Mouse (Mus musculus) forebrain, postnatal 0 days (tissue): Measurements from ENCODE around the gene Cdc37l1. TPM values are rescaled to one million over a fixed set of nuclear protein-coding genes. Genes with fewer than 3 reads are reported as not detected.
A peak's percentile ranks its signal among the peaks of the same experiment; 100 is the strongest.

Source experiments
- ATAC-seq: fragments of 200-750 bp; cut with Nextera tagmentation; 2 replicates; pipeline ENCODE4 v1.8.0; 2017; ENCODE audit warnings: mild to moderate bottlenecking, moderate library complexity
- DNase-seq: peaks from one replicate; pipeline ENCODE4 v3.0.0-alpha.2; 2015
- H3K27ac ChIP-seq: fragments of 300-500 bp; sonication (generic); 2 replicates; pipeline ENCODE4 v1.5.1; 2014; ENCODE audit warnings: low read depth, mild to moderate bottlenecking, antibody characterized with exemption, low read length, moderate library complexity, mixed read lengths
- H3K27me3 ChIP-seq: fragments of 300-500 bp; sonication (generic); 2 replicates; pipeline ENCODE4 v1.6.1; 2014; ENCODE audit warnings: mild to moderate bottlenecking, low read length, mixed read lengths; ENCODE audit not compliant: insufficient read depth
- H3K36me3 ChIP-seq: fragments of 300-500 bp; sonication (generic); 2 replicates; pipeline ENCODE4 v1.6.1; 2014; ENCODE audit warnings: mild to moderate bottlenecking, moderate library complexity; ENCODE audit not compliant: insufficient read depth
- H3K4me1 ChIP-seq: fragments of 300-500 bp; sonication (generic); 2 replicates; pipeline ENCODE4 v1.6.1; 2014; ENCODE audit warnings: antibody characterized with exemption; ENCODE audit not compliant: insufficient read depth
- H3K4me2 ChIP-seq: fragments of 300-500 bp; sonication (generic); 2 replicates; pipeline ENCODE4 v1.6.1; 2014; ENCODE audit warnings: low read depth, mild to moderate bottlenecking, moderate library complexity
- H3K4me3 ChIP-seq: fragments of 300-500 bp; sonication (generic); 2 replicates; pipeline ENCODE4 v1.5.1; 2014; ENCODE audit warnings: low read depth, low read length, mixed read lengths
- H3K9ac ChIP-seq: fragments of 300-500 bp; sonication (generic); 2 replicates; pipeline ENCODE4 v1.6.1; 2014; ENCODE audit warnings: mild to moderate bottlenecking
- H3K9me3 ChIP-seq: fragments of 300-500 bp; sonication (generic); 2 replicates; pipeline ENCODE4 v1.6.1; 2016; ENCODE audit warnings: low read length
- CTCF ChIP-seq: sonication (generic); IDR thresholded peaks from 2 replicates; pipeline ENCODE4 v1.5.1; 2016; ENCODE audit warnings: antibody characterized with exemption, control low read depth, low read depth
- WGBS: fragments of 180-500 bp; shearing (Covaris S2); extraction: QIAGEN DNeasy Blood & Tissue Kit; methylation state at CpG from one replicate; pipeline ENCODE4 v1.1.7; 2014; 5-methylcytosine and 5-hydroxymethylcytosine counted together
- polyA plus RNA-seq: library from polyadenylated mRNA; unstranded; fragments of >200 nt; fragmentation: Nextera tagmentation; extraction: Ambion mirVana; gene quantifications from 2 replicates; pipeline ENCODE4 v1.2.1, GENCODE M21; 2015
- total RNA-seq: library from RNA; depleted of rRNA; stranded (reverse); fragments of >200 nt; gene quantifications from 2 replicates; pipeline ENCODE4 v1.2.3, GENCODE M21; 2014

Gene Cdc37l1
- total and polyA plus RNA-seq, 2 experiments from 2014 or later = 30.7 to 78.9 TPM

DNA sequence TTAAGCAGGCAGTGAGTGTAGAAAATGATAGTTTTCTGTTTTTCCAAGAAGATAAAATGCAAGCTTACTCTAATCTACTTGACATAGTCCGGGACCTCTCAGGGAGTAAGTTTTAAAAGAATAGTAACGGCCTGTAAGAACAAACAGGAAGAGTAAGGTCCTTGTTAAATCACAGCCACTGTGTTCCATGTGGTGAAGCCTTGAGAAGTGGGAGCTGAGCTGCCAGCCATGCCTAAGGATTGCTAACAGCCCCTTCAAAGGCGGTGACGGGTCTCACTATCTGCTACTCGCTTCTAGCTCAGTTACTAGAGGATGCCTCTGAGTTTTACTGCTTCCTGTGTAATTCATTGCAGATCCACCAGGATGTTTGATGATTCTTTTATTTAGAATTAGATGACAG lies 26.6 kb downstream of the Cdc37l1 start:
- no peak overlapping the region for H3K4me2 ChIP-seq
- peaks cover 55% of the 10 kb centered on the region for H3K36me3 ChIP-seq
- DNase-seq (no peak), ATAC-seq (no peak)
- 86% methylated on average over 5 of the region's 5 CpGs for WGBS
- H3K4me3 ChIP-seq = no peak overlapping the region
- H3K9ac ChIP-seq = no peak overlapping the region
- no peaks in the 10 kb centered on the region for H3K9me3 ChIP-seq
- H3K4me1 ChIP-seq = no peaks in the 10 kb centered on the region
- TF ChIP-seq CTCF = no peak
- H3K27me3 ChIP-seq = no peaks in the 10 kb centered on the region
- no peak overlapping the region for H3K27ac ChIP-seq

DNA sequence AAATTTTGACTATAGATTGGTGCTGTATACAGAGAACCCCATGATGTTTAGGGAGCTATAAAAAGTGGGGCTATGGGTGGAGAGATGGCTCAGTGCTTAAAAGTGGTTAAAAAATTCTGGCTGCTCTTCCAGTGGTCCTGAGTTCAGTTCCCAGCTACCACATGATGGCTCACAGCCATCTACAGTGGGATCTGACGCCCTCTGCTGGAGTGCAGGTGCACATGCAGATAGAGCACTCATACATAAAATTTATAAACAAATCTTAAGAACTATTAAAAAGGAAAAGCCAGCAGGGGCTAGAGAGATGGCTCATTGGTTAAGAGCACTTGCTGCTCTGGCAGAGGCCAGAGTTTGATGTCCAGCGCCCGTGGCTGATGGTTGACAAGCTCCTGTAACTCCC lies 29.5 kb downstream of the Cdc37l1 start:
- DNase-seq (no peak), ATAC-seq (no peak)
- no peak overlapping the region for H3K9ac ChIP-seq
- H3K9me3 ChIP-seq = no peaks in the 10 kb centered on the region
- TF ChIP-seq CTCF = peak; percentile 28; the same call in 1 of the 2 replicates
- H3K27ac ChIP-seq = no peak overlapping the region
- H3K4me3 ChIP-seq = no peak overlapping the region
- no peaks in the 10 kb centered on the region for H3K27me3 ChIP-seq
- no peak overlapping the region for H3K4me2 ChIP-seq
- WGBS = 94% methylated on average over 3 of the region's 3 CpGs
- H3K4me1 ChIP-seq = no peaks in the 10 kb centered on the region
- peaks cover 51% of the 10 kb centered on the region for H3K36me3 ChIP-seq

DNA sequence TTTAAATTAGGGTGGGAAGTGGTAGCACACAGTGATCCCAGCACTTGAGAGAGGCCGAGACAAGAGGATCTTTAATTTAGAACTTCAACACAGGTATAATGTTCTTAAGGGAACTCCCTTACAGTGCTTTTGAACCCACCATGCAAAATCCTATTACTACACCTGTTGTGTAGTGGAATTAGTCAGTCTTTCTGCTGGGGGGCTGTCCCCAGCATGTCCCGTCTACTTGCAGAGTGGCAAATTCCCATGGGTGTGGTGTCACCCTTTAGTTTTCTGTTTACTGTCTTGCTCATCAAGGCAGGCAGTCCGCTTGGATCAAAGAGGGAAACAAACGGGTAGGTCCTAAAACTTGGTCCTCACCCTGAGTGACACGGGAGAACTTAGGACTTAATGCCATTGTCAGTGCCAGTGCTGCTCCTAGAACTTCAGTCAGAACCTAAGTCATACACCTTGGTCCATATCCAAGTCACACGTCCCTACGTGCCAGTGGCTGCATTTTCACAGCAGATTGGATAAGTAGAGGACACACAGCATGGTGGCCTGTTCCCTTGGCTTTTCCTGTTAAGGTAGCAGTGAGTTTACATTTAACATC lies 31.7 kb downstream of the Cdc37l1 start:
- H3K4me2 ChIP-seq = no peak overlapping the region
- H3K4me1 ChIP-seq = no peaks in the 10 kb centered on the region
- H3K36me3 ChIP-seq = peaks cover 63% of the 10 kb centered on the region
- TF ChIP-seq CTCF = no peak
- no peaks in the 10 kb centered on the region for H3K27me3 ChIP-seq
- no peak overlapping the region for H3K4me3 ChIP-seq
- WGBS = 90% methylated on average over 7 of the region's 7 CpGs
- ATAC-seq (no peak), DNase-seq (no peak)
- no peak overlapping the region for H3K27ac ChIP-seq
- H3K9ac ChIP-seq = no peak overlapping the region
- H3K9me3 ChIP-seq = no peaks in the 10 kb centered on the region

DNA sequence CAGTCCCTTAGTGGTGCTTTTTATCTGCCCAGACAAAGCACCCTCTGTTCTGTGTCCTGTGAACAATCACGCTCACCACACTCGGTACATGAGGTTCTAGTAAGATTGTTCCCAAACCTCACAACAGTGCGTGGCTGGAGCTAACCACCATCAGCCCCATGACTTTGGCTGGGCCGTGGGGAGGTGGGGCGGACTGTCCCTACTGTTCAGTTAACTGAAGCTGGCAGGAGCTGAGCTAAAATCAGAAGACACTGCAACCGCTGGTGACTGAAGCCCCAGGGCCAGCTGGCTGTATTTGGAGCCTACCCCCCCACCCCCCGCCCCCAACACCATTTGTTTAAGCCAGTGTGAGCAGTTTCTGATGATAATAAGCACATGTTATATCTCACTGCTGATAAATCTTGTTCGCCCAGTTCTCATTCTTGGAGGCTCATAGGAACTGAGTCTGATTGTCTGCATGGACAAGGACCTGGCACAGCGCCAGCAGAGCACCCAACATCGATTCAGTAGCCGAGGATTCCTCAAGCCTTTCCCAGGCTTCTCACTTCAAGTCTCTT lies 34.3 kb downstream of the Cdc37l1 start:
- Histone ChIP-seq H3K4me2 (no peak overlapping the region), H3K9ac (no peak overlapping the region), H3K4me1 (no peaks in the 10 kb centered on the region), H3K36me3 (peaks cover 52% of the 10 kb centered on the region), H3K9me3 (no peaks in the 10 kb centered on the region), H3K27ac (peak overlapping the region; percentile 23; the same call in 1 of the 2 replicates), H3K27me3 (no peaks in the 10 kb centered on the region), H3K4me3 (no peak overlapping the region)
- peak; percentile 39 for DNase-seq
- peak; percentile 88 for ATAC-seq
- no peak for TF ChIP-seq CTCF
- 47% methylated on average over 11 of the region's 11 CpGs for WGBS

DNA sequence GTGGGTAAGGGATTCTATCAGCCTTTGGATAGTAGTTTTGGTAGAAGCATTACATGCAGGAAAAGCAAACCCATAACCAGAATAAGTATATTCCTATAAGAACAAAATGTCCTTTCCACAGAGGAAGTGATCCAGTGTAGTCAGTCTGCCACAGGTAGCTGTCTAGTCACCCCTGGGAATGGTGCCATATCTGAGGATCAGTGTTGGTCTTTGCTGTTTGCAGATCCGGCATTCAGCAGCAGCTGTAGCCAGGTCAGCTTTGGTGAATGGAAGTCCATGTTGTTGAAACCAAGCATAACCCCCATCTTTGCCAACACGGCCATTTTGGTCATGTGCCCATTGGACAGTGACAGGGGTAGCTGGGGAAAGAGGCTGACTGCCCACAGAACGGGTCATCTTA lies 41.6 kb downstream of the Cdc37l1 start:
- no peak overlapping the region for H3K9ac ChIP-seq
- no peaks in the 10 kb centered on the region for H3K9me3 ChIP-seq
- H3K4me2 ChIP-seq = no peak overlapping the region
- ATAC-seq (no peak), DNase-seq (no peak)
- peaks cover 9% of the 10 kb centered on the region; the same call in 1 of the 2 replicates for H3K36me3 ChIP-seq
- WGBS = 93% methylated on average over 3 of the region's 3 CpGs
- H3K27ac ChIP-seq = no peak overlapping the region
- H3K4me3 ChIP-seq = no peak overlapping the region
- no peaks in the 10 kb centered on the region for H3K4me1 ChIP-seq
- no peaks in the 10 kb centered on the region for H3K27me3 ChIP-seq
- TF ChIP-seq CTCF = no peak

DNA sequence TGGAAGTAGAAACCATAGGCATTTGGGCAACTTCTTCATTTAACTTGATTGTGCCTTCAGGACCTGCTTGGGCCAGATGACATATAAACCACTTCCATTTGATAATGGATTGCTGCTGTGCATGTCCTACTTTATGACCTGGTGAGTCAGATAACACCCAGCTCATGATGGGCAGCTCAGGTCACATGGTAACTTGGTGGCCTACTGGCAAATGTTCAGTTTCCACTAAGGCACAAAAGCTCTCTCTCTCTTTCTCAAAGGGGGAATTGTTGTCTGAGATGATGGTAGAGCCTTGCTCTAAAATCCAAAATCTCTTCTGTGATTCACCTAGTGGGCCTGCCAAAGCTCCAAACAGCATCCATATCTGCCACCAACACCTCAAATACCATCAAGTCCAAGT lies 42.5 kb downstream of the Cdc37l1 start:
- ATAC-seq = no peak
- peaks cover 12% of the 10 kb centered on the region; the same call in 1 of the 2 replicates for H3K36me3 ChIP-seq
- no peaks in the 10 kb centered on the region for H3K9me3 ChIP-seq
- no peak overlapping the region for H3K27ac ChIP-seq
- H3K9ac ChIP-seq = no peak overlapping the region
- no peak for TF ChIP-seq CTCF
- H3K4me3 ChIP-seq = no peak overlapping the region
- no peaks in the 10 kb centered on the region for H3K27me3 ChIP-seq
- H3K4me1 ChIP-seq = no peaks in the 10 kb centered on the region
- no peak overlapping the region for H3K4me2 ChIP-seq
- no peak for DNase-seq

DNA sequence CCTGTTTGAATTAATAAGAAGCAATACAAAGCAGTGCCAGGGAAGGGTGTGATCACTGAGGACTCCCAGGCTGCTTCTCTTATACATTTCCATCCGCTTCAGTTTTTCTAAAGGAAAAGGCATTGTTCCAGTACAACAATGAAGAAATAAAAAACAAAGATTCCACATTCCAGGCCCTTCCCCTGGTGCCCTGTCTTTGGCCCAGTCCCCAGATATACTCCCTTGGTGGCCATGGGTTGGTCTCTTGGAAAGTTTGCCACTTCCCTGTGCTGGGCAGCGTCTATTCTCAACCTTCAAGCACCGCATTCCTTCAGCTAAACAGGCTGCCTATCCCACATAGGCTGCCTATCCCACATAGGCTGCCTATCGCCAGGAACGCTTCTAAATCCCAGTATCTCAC lies 46.9 kb downstream of the Cdc37l1 start:
- no peaks in the 10 kb centered on the region for H3K9me3 ChIP-seq
- H3K4me1 ChIP-seq = no peaks in the 10 kb centered on the region
- ATAC-seq (no peak), DNase-seq (no peak)
- no peak for TF ChIP-seq CTCF
- no peak overlapping the region for H3K9ac ChIP-seq
- no peak overlapping the region for H3K4me3 ChIP-seq
- H3K4me2 ChIP-seq = no peak overlapping the region
- H3K36me3 ChIP-seq = peaks cover 12% of the 10 kb centered on the region; the same call in 1 of the 2 replicates
- no peaks in the 10 kb centered on the region for H3K27me3 ChIP-seq
- WGBS = 80% methylated on average over 5 of the region's 5 CpGs
- no peak overlapping the region for H3K27ac ChIP-seq
